Mouse (Mus musculus): ENCODE measurements around the gene Sp6. TPM values are rescaled to one million over a fixed set of nuclear protein-coding genes. Genes with fewer than 3 reads are reported as not detected.

Gene Sp6
- total and polyA plus RNA-seq, 3 experiments, result 10.1 to 65.5 (median 18.4) TPM

DNA sequence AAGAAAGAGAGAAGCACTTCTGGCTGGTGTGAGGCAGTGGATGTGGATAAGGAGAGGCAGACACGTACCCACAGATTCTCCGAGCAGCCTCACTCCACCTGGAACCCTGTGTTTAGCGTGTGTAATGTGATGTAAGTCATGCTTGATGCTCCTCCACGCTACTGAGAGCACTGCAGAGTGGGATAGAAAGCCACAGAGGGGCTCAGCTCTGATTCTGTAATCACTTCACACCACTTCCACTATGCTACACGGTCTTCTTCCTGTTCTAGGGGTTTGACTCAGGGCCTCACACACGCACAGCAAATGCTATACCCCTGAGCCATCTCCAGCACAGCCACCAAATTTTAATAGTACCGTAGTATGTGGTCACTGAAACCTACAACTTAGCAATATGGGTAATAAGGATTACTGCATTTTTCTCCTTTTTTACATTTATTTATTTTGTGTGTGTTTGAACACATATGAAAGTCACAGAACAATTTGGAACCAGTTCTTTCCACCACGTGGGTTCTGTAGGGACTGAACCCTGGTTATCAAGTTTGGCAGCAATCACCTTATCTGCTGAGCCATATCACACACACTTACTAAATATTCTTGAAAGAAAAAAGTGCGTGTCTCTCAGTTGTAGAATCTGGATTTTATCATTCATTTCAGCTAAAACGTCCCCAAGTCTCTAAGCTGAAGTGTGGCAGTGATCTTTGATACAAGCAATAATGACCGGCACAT, 45.5 kb upstream of the Sp6 start (continued):
- TF ChIP-seq TBP (conservative IDR thresholded peaks at IDR 0.05; ENCODE audit: low read depth, low read length) (0 out of 2 replicates have a peak, but pooled peaks have one; percentile 8), RCOR1 (conservative IDR thresholded peaks at IDR 0.05; ENCODE audit: low read depth, low read length) (no peak), BHLHE40 (IDR thresholded peaks at IDR 0.05; ENCODE audit: low read depth, low read length) (no peak; the same call in 1 of the 2 replicates), JUN (IDR thresholded peaks at IDR 0.05; ENCODE audit: insufficient read depth, low read depth, low read length) (no peak), E2F4 (IDR thresholded peaks at IDR 0.05; ENCODE audit: insufficient replicate concordance, low read depth, low read length) (no peak), ZNF384 (IDR thresholded peaks at IDR 0.05; ENCODE audit: low read depth, low read length) (no peak), CHD1 (IDR thresholded peaks at IDR 0.05; ENCODE audit: low read depth, low read length) (no peak; the same call in 1 of the 2 replicates), PAX5 (IDR thresholded peaks at IDR 0.05; ENCODE audit: low read length) (no peak), NELFE (IDR thresholded peaks at IDR 0.05; ENCODE audit: low read depth, low read length) (no peak), SIN3A (IDR thresholded peaks at IDR 0.05; ENCODE audit: low read length) (no peak), USF2 (conservative IDR thresholded peaks at IDR 0.05; ENCODE audit: low read depth, low read length) (no peak)

- H3K36me3 ChIP-seq (replicated peaks in 1 of 2; ENCODE audit: control insufficient read depth in 1 of 2, insufficient read depth in 1 of 2, low read length in 1 of 2), result peaks cover 6 to 39% of the 10 kb centered on the region in 2 experiments
- peaks cover 13 to 64% of the 10 kb centered on the region in 2 experiments for H3K4me1 ChIP-seq (ENCODE audit: control insufficient read depth in 1 of 2, insufficient read depth in 2 of 2)
- no peaks in the 10 kb centered on the region for H3K27me3 ChIP-seq (replicated peaks)
- in situ Hi-C loops (cut with MboI; ENCODE audit: low pct_ligation_motif_present, low pct_unique_long_range_greater_than_20kb, low sequenced_read_pairs) (no loop called here), dilution Hi-C loops (cut with MboI; ENCODE audit: extremely low pct_ligation_motif_present, extremely low pct_unique_long_range_greater_than_20kb, low sequenced_read_pairs) (no loop called here)
- no peak overlapping the region for H3K4me3 ChIP-seq (replicated peaks in 1 of 3; ENCODE audit: low read depth in 2 of 3, low read length in 2 of 3, poor library complexity in 1 of 3)
- H3K9ac ChIP-seq (ENCODE audit: insufficient read depth, low read depth), result no peak overlapping the region
- no peak overlapping the region for H3K4me2 ChIP-seq (ENCODE audit: insufficient read depth, low read depth, poor library complexity, severe bottlenecking)
- peaks cover 27% of the 10 kb centered on the region for H3K79me2 ChIP-seq (replicated peaks; ENCODE audit: control insufficient read depth, extremely low read depth, insufficient read depth, poor library complexity, severe bottlenecking)
- TF ChIP-seq UBTF (IDR thresholded peaks at IDR 0.05; ENCODE audit: low read depth, low read length), result no peak
- TF ChIP-seq ZKSCAN1 (IDR thresholded peaks at IDR 0.05; ENCODE audit: borderline replicate concordance, low read depth, low read length), result no peak
- no peak for TF ChIP-seq EP300 (IDR thresholded peaks at IDR 0.05; ENCODE audit: low read length)
- no peak for TF ChIP-seq MAFK (IDR thresholded peaks at IDR 0.05; ENCODE audit: insufficient replicate concordance, low read length)
- no peak for TF ChIP-seq POLR2AphosphoS2 (IDR thresholded peaks at IDR 0.05; ENCODE audit: low read depth, low read length)
- no peak for TF ChIP-seq SMC3 (IDR thresholded peaks at IDR 0.05; ENCODE audit: low read depth, low read length)
- TF ChIP-seq NELFE (IDR thresholded peaks at IDR 0.05; ENCODE audit: low read depth, low read length), result no peak
- TF ChIP-seq MEF2A (IDR thresholded peaks at IDR 0.05; ENCODE audit: borderline replicate concordance, low read depth, low read length), result no peak
- no peak for TF ChIP-seq ZNF384 (IDR thresholded peaks at IDR 0.05; ENCODE audit: low read depth, low read length)
- TF ChIP-seq MAZ (IDR thresholded peaks at IDR 0.05; ENCODE audit: low read depth, low read length), result no peak
- no peaks in the 10 kb centered on the region for H3K9me3 ChIP-seq (replicated peaks; ENCODE audit: low read length)
- H3K27ac ChIP-seq (ENCODE audit: insufficient read depth, low read depth), result no peak overlapping the region
- DNase-seq (ENCODE audit: extremely low read depth), result no peak
These were observed 44.7 kb upstream of the Sp6 start for GRCm38 (mm10) chr11:96968476-96968875.
